Mouse (Mus musculus): Measurements from ENCODE around the gene Sh3bp1. TPM values are rescaled to one million over a fixed set of nuclear protein-coding genes. Genes with fewer than 3 reads are reported as not detected.
"Not testable (repeated sequence)": the region's sequence is repeated elsewhere in the genome, so short reads cannot be mapped to it uniquely, and the experiment has no call there.

Sh3bp1 gene
- total RNA-seq, 2 experiments from 2014 or later = 32.4 to 34.4 TPM

- DNase-seq (ENCODE audit: low spot score in 2 of 2) = peak; percentile 94 to 98
Measured at GRCm38 (mm10) chr15:78876991-78877809, 22.4 kb upstream of the Sh3bp1 start, which contains the start of gene Gga1. Gene Gga1 (plus strand): TSS chr15:78877190.

GRCm38 (mm10) chr15:78877810-78878390, 21.7 kb upstream of the Sh3bp1 start:
- no peak for DNase-seq (ENCODE audit: low spot score in 2 of 2)

- DNase-seq (ENCODE audit: low spot score in 2 of 2) = not testable (repeated sequence)
Measured at GRCm38 (mm10) chr15:78878792-78879516, 20.6 kb upstream of the Sh3bp1 start.

DNA sequence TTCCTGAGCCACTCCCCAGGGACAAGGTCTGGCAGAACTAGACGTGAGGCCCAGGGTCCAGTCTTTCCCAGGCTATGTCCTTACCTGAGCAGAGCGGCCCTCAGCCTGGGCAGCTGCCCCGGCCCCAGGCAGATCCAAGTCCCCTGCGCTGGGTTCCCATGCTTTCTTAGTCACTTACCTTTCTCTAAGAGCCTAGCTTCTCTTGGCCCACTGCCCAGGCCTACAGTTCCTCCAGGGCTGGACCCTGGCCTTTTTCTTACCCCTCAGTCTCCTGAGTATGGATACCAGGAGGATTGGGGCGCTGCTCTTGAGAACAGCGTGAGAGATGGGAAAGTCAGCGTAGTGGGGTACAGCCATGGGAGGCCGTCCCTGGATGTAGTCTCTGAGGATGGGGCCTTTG, 19.1 kb upstream of the Sh3bp1 start:
- DNase-seq (ENCODE audit: low spot score in 2 of 2) = no peak

DNA sequence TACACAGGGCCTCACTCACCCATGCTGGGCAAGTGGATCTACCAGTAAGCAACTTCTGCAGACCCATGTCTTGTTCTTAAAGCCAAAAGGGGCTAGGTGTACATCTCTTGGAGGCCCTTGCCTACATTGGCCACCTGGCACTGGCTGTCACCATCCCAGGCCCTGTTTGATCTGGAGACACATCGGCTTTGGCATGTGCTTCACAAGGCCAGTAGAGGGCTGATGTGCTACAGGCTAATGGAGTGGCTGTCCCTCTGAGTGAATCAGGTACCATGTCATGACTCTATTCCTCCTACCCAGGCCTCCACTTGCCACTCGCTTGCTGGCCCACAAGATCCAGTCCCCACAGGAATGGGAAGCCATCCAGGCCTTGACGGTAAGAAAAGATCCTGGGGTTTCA, 17.7 kb upstream of the Sh3bp1 start:
- no peak for DNase-seq (ENCODE audit: low spot score in 2 of 2)

GRCm38 (mm10) chr15:78889401-78889853, 10.1 kb upstream of the Sh3bp1 start:
- no peak for DNase-seq (ENCODE audit: low spot score in 2 of 2)

DNA sequence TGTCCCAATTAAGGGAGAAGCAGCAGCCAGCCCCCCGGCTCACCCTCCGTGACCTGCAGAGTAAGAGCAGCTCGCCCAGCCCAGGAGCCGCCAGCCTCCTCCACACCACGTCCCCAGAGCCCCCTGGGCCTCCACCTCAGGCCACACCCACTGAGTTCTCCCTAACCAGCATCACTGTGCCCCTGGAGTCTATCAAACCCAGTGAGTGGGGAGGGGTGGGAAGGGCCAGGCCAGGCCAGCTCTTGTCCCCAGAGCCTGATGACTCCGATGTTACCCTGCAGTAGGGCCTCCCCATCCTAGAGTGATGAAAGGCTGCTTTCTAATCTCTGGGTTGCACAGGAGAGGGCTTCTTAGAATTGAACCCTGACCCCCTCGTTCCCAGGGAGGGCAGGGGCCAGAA, 7.1 kb upstream of the Sh3bp1 start:
- DNase-seq (ENCODE audit: low spot score in 2 of 2) = no peak

GRCm38 (mm10) chr15:78894726-78895125, 4.8 kb upstream of the Sh3bp1 start:
- no peak for DNase-seq (ENCODE audit: low spot score in 2 of 2)

- DNase-seq (ENCODE audit: low spot score in 2 of 2) = no peak
Measured at GRCm38 (mm10) chr15:78895741-78896140, 3.8 kb upstream of the Sh3bp1 start.

DNA sequence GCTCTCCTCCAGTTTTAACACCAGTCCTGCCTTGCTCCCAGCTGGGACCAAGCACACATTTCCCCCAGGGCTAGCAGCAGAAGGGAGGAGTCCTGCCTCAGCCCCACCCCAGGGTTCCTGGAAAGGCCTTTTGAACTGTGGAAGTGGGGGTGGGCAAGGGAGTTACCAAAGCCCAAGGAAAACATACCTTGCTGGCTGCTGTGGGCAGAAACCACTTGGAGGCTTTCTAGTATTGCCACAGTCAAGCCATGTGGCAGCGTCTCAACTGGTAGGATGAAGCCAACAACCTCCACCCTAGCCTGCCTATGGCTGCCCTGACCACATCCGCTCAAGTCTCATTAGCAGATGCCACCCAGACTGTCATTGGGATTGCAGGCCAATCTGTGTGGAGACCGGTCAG, 3.4 kb upstream of the Sh3bp1 start:
- no peak for DNase-seq (ENCODE audit: low spot score in 2 of 2)

DNA sequence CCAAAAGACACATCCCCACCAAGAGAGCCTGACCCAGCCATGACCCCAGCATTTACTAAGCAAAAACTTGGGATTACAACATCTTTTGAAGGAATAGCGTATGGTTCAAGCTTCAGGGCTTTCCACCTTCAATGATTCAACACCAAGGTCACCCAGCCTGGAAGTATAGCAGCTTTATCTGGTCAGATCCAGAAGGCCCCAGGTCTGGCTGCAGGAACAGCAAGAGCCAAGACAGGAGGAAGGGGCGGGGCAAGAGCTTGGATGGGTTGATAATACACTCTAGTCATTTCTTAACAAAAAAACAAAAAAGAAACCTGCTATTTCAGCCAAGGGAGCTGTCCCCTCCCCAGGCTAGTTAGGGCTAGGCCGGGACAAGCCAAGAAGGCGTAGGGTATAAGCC, 2.1 kb upstream of the Sh3bp1 start:
- no peak for DNase-seq (ENCODE audit: low spot score in 2 of 2)

DNA sequence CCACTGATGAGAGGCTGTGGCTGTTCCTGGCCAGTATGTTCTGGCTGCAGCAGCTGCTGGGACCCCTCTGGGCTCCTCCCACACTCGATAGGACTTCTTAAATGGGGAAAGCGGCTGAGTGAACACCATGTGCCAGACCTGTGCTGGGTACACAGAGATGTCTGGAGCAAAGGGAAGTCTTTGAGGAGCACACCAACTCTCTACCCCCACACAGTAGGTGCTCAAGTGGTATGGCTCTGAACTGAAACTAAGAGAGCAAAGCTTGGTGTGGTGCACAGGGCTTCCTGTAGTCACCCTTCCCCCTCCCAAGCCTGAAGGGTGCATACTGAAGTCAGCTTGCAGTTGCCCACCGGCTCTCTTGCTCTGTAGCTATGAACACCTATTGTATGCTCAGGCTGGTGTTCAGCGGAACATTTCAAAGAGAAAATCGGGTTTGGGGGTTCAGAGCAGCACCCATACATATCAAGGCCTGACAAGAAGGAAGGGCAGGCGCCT, 1.0 kb upstream of the Sh3bp1 start:
- no peak for DNase-seq (ENCODE audit: low spot score in 2 of 2)

DNA sequence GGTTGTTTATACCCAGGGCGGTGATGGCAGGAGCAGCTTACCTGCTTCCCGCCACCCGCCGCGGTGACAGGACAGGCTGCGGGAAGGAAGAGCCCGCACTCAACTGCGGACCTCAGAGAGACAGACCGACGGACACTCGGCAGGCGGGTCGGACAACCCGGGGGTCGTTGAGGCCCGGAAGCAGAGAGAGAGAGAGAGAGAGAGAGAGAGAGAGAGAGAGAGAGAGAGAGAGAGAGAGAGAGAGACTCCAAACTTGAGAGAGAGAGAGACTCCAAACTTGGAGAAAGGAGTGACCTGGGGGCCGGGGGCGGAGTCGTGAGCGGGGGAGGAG, 194 bp upstream of the Sh3bp1 start, which contains the start of gene Gm49510:
Gene Gm49510 (plus strand): TSS at position 259 of the 331 bp plus-strand sequence.
- DNase-seq (ENCODE audit: low spot score in 2 of 2) = no peak

GRCm38 (mm10) chr15:78900585-78901421, 1.2 kb downstream of the Sh3bp1 start:
- no peak for DNase-seq (ENCODE audit: low spot score in 2 of 2)

GRCm38 (mm10) chr15:78901422-78901789, 1.8 kb downstream of the Sh3bp1 start:
- no peak for DNase-seq (ENCODE audit: low spot score in 2 of 2)

GRCm38 (mm10) chr15:78903243-78903642, 3.7 kb downstream of the Sh3bp1 start:
- DNase-seq (ENCODE audit: low spot score in 2 of 2) = peak; percentile 71 to 90

DNA sequence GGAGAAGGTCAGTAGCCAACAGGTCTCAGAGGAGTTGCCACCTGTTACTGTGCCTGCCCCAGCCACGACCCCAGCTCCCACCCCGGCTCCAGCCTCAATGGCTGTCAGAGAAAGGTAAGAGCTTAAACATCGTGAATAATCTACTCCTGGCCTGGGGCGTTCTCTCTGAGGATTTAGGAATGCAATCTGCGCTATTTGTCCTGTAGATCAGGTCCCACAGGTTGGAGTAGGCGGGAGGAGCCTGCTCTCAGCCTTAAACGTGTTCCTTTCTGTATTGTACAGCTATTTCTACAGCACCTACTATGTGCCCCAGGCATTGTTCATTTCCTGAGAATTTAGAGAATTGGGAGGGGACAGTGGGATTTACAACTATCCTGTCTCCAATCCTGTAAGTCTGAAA, 8.8 kb downstream of the Sh3bp1 start:
- no peak for DNase-seq (ENCODE audit: low spot score in 2 of 2)

DNA sequence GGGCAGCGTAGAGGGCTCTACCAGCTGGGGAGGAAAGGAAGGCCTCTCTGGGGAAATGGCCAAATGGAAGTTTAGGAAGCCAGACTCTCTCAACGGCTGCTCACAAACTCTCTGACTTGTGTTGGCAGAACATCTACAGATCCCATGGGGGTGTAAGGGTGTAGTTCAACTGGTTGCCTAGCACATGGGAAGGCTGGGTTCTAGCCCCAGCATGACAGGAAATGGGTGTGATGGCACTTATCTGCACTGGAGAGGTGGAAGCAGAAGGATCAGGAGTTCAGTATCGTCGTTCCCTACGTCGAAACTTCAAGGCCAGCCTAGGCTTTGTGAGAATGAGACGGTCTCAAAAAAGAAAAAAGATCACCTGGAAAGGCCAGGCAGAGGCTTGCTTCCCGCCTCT, 9.4 kb downstream of the Sh3bp1 start:
- DNase-seq (ENCODE audit: low spot score in 2 of 2) = no peak

- DNase-seq (ENCODE audit: low spot score in 2 of 2) = no peak
Measured at GRCm38 (mm10) chr15:78912040-78912439, 12.5 kb downstream of the Sh3bp1 start.

GRCm38 (mm10) chr15:78913632-78914090, 14.1 kb downstream of the Sh3bp1 start, which contains the start of gene Pdxp:
Gene Pdxp (plus strand): TSS chr15:78913919.
- peak; percentile 97 to 98 for DNase-seq (ENCODE audit: low spot score in 2 of 2)

Data from layer of hippocampus, adult 18-20 months (tissue).